Mouse (Mus musculus) G1E-ER4 (cell line): ENCODE measurements around the gene Sntg2. TPM values are rescaled to one million over a fixed set of nuclear protein-coding genes. Genes with fewer than 3 reads are reported as not detected.

ENCODE experiments used
- GATA1 ChIP-seq: IDR thresholded peaks from one replicate; pipeline ENCODE4 v1.8.0; 2012; ENCODE audit warnings: low read length, inconsistent platforms
- polyA plus RNA-seq: library from polyadenylated mRNA; stranded (reverse); fragments of >175 nt; gene quantifications from 2 replicates; pipeline ENCODE4 v1.2.3, GENCODE M21; 2012

The Sntg2 gene
- polyA plus RNA-seq, 1 experiment: not detected

GRCm38 (mm10) chr12:30177966-30178365 lies 195.2 kb downstream of the Sntg2 start:
- no peak for TF ChIP-seq GATA1

- no peak for TF ChIP-seq GATA1
These were observed 195.6 kb downstream of the Sntg2 start for GRCm38 (mm10) chr12:30177529-30177928.

- no peak for TF ChIP-seq GATA1
These were observed 204.7 kb downstream of the Sntg2 start for GRCm38 (mm10) chr12:30168491-30168890.

- no peak for TF ChIP-seq GATA1
These were observed 208.6 kb downstream of the Sntg2 start for GRCm38 (mm10) chr12:30164538-30164937.

- TF ChIP-seq GATA1: no peak
These were observed 209.2 kb downstream of the Sntg2 start for GRCm38 (mm10) chr12:30164005-30164404.

GRCm38 (mm10) chr12:30161731-30162406 lies 211.3 kb downstream of the Sntg2 start:
- no peak for TF ChIP-seq GATA1

- TF ChIP-seq GATA1: no peak
These were observed 212.7 kb downstream of the Sntg2 start for GRCm38 (mm10) chr12:30160475-30160874.

- no peak for TF ChIP-seq GATA1
These were observed 213.4 kb downstream of the Sntg2 start for GRCm38 (mm10) chr12:30159788-30160187.

- no peak for TF ChIP-seq GATA1
These were observed 219.0 kb downstream of the Sntg2 start for GRCm38 (mm10) chr12:30154079-30154673.

- no peak for TF ChIP-seq GATA1
These were observed 231.1 kb downstream of the Sntg2 start for GRCm38 (mm10) chr12:30142085-30142484.

- TF ChIP-seq GATA1: no peak
These were observed 240.7 kb downstream of the Sntg2 start, which contains the start of gene Tpo for GRCm38 (mm10) chr12:30132524-30132923. Tpo (minus strand) TSS chr12:30132624.

- TF ChIP-seq GATA1: no peak
These were observed 243.8 kb downstream of the Sntg2 start for GRCm38 (mm10) chr12:30129411-30129716.

GRCm38 (mm10) chr12:30128561-30129410 lies 244.4 kb downstream of the Sntg2 start:
- no peak for TF ChIP-seq GATA1

Other genes with a start within 250 kb of the Sntg2 start
- not detected in 2 replicates for gene Tpo, start 240.8 kb downstream of the Sntg2 start, polyA plus RNA-seq
- gene Tmem18, start 211.1 kb upstream of the Sntg2 start, polyA plus RNA-seq: 2.0 TPM in 2 replicates